Mouse (Mus musculus) B cell, adult 2 months (primary cell): ENCODE data around the gene Eprs.

ENCODE experiments used
- DNase-seq, 2 experiments: peaks; one replicate each; pipeline ENCODE4 v3.0.0; 2022

Eprs gene

GRCm38 (mm10) chr1:185451495-185451894 lies 88.7 kb downstream of the Eprs start:
- no peak for DNase-seq

DNA sequence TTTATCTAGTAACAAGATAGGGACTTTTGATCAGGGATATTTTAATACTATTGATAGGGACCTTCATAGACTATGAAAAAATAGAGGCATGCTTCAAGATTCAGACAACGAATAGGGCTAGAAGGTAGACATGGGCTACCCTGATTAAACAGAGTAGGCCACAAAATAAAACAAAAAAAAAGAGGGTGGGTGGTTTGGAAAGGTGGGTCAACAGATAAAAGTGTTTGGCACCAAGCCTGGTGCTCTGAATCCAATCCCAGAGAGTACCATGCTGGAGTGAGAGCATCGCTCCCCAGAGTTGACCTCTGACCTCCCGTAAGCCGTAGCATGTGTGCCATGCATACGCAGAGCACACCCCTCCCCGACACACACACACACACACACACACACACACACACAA lies 89.6 kb downstream of the Eprs start:
- DNase-seq = no peak

DNA sequence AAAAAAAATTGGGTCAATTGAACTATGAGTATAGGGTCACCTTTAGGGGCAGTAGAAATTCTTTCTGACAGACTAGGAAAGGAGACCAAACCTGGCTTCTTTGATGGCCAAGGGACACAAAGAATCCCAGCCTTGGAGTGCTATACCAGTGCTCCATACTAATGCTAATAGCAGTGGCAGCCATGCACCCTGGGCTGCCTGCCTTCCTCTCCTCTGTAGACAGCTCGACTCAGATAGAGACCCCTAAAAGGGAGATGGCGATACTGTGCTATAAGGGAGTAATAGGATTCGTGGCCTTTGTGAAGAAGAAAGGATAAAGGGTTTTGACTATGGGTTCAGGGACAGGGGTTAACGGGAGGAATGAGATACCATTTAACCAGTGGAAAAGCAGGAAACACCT lies 91.3 kb downstream of the Eprs start:
- DNase-seq = no peak

DNA sequence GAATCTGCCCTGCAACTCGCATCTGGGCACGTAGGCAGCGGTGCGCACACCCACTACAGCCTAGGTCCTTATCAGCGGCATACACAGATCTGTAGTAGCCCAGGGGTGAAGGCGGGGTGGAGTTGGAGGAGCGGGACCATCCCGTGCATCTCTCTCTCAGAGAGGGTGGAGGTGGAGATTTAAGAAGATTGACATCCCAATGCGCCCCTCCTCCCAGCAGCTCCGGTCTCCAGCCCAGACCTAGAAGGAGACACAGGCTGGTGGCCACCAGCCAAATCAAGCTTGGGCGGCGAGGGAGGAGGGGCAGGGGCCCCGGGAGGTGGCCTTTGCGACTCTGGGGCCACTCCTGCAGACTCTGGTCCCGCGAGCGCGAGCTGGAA lies 91.7 kb downstream of the Eprs start, which contains the start of gene Slc30a10:
Slc30a10 (plus strand) TSS at position 274 of the 380 bp plus-strand sequence.
- DNase-seq = no peak

GRCm38 (mm10) chr1:185454955-185455701 lies 92.3 kb downstream of the Eprs start:
- DNase-seq = no peak

DNA sequence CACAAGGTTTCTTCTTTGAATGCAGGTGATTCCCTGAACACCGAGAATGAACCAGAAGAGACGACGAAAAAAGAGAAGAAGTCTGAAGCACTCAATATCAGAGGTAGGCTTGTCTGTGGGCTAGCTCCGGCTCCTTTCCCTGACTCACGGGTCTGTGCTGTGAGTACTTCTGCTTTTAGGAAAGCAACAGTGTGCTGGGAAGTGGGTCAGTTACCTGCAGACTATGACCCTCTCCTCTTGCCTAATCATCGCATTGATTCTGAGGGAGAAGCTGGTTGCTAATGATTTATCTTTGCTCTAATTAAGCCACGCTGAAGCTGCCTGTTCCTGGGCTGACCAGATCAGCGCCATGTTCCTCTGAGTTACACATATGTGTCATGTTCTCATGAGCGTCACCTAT lies 93.5 kb downstream of the Eprs start:
- no peak for DNase-seq

GRCm38 (mm10) chr1:185460096-185460495 lies 97.3 kb downstream of the Eprs start:
- DNase-seq = no peak

DNA sequence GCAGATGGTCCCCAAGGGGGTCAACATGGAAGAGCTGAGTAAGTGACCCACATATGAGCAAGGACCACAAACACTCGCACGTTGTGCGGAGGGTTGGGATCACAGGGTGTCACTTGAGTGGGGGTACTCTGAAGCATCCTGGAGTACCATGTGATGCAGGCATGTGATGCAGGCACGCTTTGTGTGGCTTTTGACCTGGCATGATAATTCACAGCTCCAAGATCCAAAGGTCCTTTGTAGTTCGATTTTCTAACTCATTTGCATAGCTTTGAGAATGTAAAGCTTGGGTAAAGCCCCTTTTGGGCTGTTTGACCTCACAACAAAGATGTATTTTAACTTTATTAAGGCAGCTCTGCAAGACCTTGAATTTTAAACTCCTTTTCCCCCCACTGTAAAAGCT lies 100.0 kb downstream of the Eprs start:
- no peak for DNase-seq

GRCm38 (mm10) chr1:185469551-185470021 lies 106.7 kb downstream of the Eprs start:
- no peak for DNase-seq

DNA sequence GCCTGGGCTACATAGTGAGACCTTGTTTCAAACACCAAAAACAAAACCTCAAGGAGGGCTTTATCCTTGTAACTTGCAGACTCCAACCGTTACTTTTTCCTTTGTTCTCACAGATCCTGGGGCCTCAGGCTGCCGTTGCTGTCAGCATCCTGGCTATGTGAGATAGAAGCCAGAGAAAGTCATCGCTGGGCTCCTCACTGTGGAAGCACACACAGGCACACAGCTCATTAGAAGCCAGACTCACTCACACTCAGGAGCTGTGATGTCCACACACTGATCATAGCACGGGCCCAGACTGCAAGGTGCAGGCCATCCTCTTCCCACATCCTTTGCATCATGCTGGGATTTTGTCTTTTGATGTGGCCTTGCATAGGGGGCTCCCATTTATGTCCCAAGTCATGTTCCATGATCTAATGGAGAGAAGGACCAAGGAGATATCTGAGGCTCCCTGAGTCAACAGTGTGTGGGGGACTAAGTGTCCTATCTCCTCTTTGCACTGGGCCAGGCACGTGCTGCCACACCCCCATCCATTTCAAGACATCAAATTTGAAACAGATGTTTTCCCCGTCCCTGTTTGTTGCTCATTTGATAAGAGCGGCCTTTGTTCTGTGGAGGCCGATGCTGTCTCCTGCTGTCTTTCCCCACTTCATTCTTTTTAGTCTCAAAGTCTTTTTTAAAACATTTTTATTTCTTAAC lies 109.3 kb downstream of the Eprs start:
- DNase-seq = no peak

GRCm38 (mm10) chr1:185472730-185473129 lies 109.9 kb downstream of the Eprs start:
- no peak for DNase-seq

DNA sequence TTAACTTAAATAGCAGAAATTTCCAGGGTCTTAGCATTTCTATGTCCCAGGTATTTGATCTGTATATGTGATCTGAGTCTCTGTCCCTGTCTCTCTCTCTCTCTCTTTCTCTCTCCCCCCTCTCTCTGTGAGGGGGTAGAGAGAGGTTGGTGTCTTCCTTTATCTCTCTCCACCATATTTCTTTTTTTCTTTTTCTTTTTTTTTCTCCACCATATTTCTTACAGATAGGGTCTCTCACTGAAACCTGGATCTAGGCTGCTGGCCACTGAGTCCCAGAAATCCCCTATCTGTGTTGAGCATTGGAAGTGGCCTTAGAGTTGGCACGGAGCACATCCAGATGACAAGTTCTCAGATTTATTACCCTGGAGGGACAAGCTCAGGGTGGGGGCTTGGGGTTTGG lies 110.6 kb downstream of the Eprs start:
- DNase-seq = no peak
